Mouse (Mus musculus) liver, embryonic 14.5 days (tissue): Measurements from ENCODE around the gene Dcaf11. TPM values are rescaled to one million over a fixed set of nuclear protein-coding genes. Genes with fewer than 3 reads are reported as not detected.

Experiments used
- ATAC-seq: fragments of 200-750 bp; cut with Nextera tagmentation; 2 replicates; pipeline ENCODE4 v1.8.0; 2017; ENCODE audit warnings: moderate number of reproducible peaks, mild to moderate bottlenecking, moderate library complexity; ENCODE audit not compliant: insufficient read depth
- DNase-seq, 3 experiments: peaks; one replicate each; pipeline ENCODE4 v3.0.0-alpha.2; 2012 to 2013; ENCODE audit warnings: low read depth in 3 of 3, low spot score in 3 of 3
- H3K27ac ChIP-seq: fragments of 300-500 bp; sonication (generic); 2 replicates; pipeline ENCODE4 v1.5.1; 2014; ENCODE audit warnings: moderate library complexity, mild to moderate bottlenecking, control low read depth, inconsistent platforms
- H3K27me3 ChIP-seq: fragments of 300-500 bp; sonication (generic); 2 replicates; pipeline ENCODE4 v1.6.1; 2014; ENCODE audit warnings: mild to moderate bottlenecking, low read length, moderate library complexity; ENCODE audit not compliant: control insufficient read depth, insufficient read depth
- H3K36me3 ChIP-seq: fragments of 300-500 bp; sonication (generic); replicated peaks from 2 replicates; pipeline ENCODE4 v1.6.1; 2014; ENCODE audit warnings: low read depth; ENCODE audit not compliant: control insufficient read depth, insufficient read depth
- H3K4me1 ChIP-seq, 2 experiments: fragments of 200-500 bp in 1 of 2; fragments of 300-500 bp in 1 of 2; sonication (generic) in 1 of 2; replicated peaks; 2 replicates each; pipeline ENCODE4 v1.6.1; 2012 to 2014; ENCODE audit warnings: antibody characterized with exemption in 1 of 2, inconsistent platforms in 1 of 2, low read length in 1 of 2; ENCODE audit not compliant: control insufficient read depth in 2 of 2, insufficient read depth in 2 of 2
- H3K4me2 ChIP-seq: fragments of 300-500 bp; sonication (generic); 2 replicates; pipeline ENCODE4 v1.6.1; 2014; ENCODE audit warnings: low read depth, mild to moderate bottlenecking, control low read depth, moderate library complexity
- H3K4me3 ChIP-seq, 2 experiments: fragments of 200-500 bp in 1 of 2; fragments of 300-500 bp in 1 of 2; sonication (generic) in 1 of 2; 2 replicates each; pipeline ENCODE4 v1.5.1; 2012 to 2014; ENCODE audit warnings: low read depth in 2 of 2, low read length in 2 of 2, mild to moderate bottlenecking in 2 of 2, control low read depth in 1 of 2, inconsistent platforms in 1 of 2, moderate library complexity in 1 of 2; ENCODE audit not compliant: insufficient read depth in 1 of 2
- H3K9ac ChIP-seq: fragments of 300-500 bp; sonication (generic); replicated peaks from 2 replicates; pipeline ENCODE4 v1.6.1; 2014; ENCODE audit warnings: mild to moderate bottlenecking, control low read depth, moderate library complexity
- H3K9me3 ChIP-seq: fragments of 300-500 bp; sonication (generic); 2 replicates; pipeline ENCODE4 v1.6.1; 2016; ENCODE audit warnings: low read length, mixed read lengths; ENCODE audit not compliant: control insufficient read depth
- CTCF ChIP-seq: IDR thresholded peaks from 2 replicates; pipeline ENCODE4 v1.5.1; 2016; ENCODE audit warnings: antibody characterized with exemption, low read depth, control low read depth
- EP300 ChIP-seq: IDR thresholded peaks from 2 replicates; pipeline ENCODE4 v1.6.1; 2016; ENCODE audit warnings: antibody characterized with exemption, low read depth
- WGBS: fragments of 180-500 bp; shearing (Covaris S2); extraction: QIAGEN DNeasy Blood & Tissue Kit; methylation state at CpG from one replicate; pipeline ENCODE4 v1.1.7; 2014; ENCODE audit not compliant: insufficient replicate concordance; 5-methylcytosine and 5-hydroxymethylcytosine counted together
- polyA plus RNA-seq, 2 experiments: library from polyadenylated mRNA; depleted of rRNA in 1 of 2; stranded (reverse) in 1 of 2; unstranded in 1 of 2; fragments of >200 nt; fragmentation: Nextera tagmentation in 1 of 2; extraction: Ambion mirVana in 1 of 2; gene quantifications; 2 replicates each; pipeline versions ENCODE4 v1.2.1 to v1.2.3; 2012 to 2014

Dcaf11 gene
- polyA plus RNA-seq (2012; rRNA removed) = 25.4 and 30.9 TPM in 2 replicates
- 47.5 and 51.2 TPM in 2 replicates for polyA plus RNA-seq (2014; fragmentation: Nextera tagmentation; extraction: Ambion mirVana)

GRCm38 (mm10) chr14:55559799-55560201, at the start of gene Dcaf11:
Dcaf11 (plus strand) TSS chr14:55560006.
- DNase-seq = peak; percentile 86 to 89 (median 86)
- WGBS = under 1% methylated on average over 27 of the region's 27 CpGs

GRCm38 (mm10) chr14:55510125-55510731, 49.6 kb upstream of the Dcaf11 start, which contains the start of gene Cpne6:
Cpne6 (plus strand) TSS chr14:55510445.
- peaks cover 11% of the 10 kb centered on the region for H3K27me3 ChIP-seq
- no peak for TF ChIP-seq CTCF
- no peak for TF ChIP-seq EP300
- H3K4me3 ChIP-seq = no peak within 1 kb of the TSS
- no peaks in the 10 kb centered on the region for H3K9me3 ChIP-seq
- H3K27ac ChIP-seq = no peak within 1 kb of the TSS
- no peak for DNase-seq
- H3K4me1 ChIP-seq = peaks cover 5 to 10% of the 10 kb centered on the region in 2 experiments; a peak in 3 of 4 replicates
- H3K36me3 ChIP-seq = no peaks in the 10 kb centered on the region
- 60% methylated on average over 22 of the region's 22 CpGs for WGBS
- no peak for ATAC-seq
- no peak within 1 kb of the TSS for H3K4me2 ChIP-seq
- no peak within 1 kb of the TSS for H3K9ac ChIP-seq

More at GRCm38 (mm10) chr14:55559799-55560201, at the start of gene Dcaf11:
- H3K9ac ChIP-seq = peak within 1 kb of the TSS; percentile 98
- no peaks in the 10 kb centered on the region for H3K27me3 ChIP-seq
- H3K36me3 ChIP-seq = peaks cover 10% of the 10 kb centered on the region
- H3K4me3 ChIP-seq = peak within 1 kb of the TSS; percentile 83
- peak within 1 kb of the TSS; percentile 94 for H3K27ac ChIP-seq
- H3K9me3 ChIP-seq = no peaks in the 10 kb centered on the region
- H3K4me2 ChIP-seq = peak within 1 kb of the TSS; percentile 97
- ATAC-seq = peak; percentile 76
- H3K4me1 ChIP-seq = peaks cover 29 to 42% of the 10 kb centered on the region in 2 experiments
- TF ChIP-seq EP300 = peak; percentile 56
- peak; percentile 63 for TF ChIP-seq CTCF

- H3K27me3 ChIP-seq = peaks cover 11% of the 10 kb centered on the region
- ATAC-seq = no peak
These were observed 48.8 kb upstream of the Dcaf11 start for GRCm38 (mm10) chr14:55511037-55511436.

GRCm38 (mm10) chr14:55513927-55514326, 45.9 kb upstream of the Dcaf11 start:
- Histone ChIP-seq H3K27me3 (peaks cover 20% of the 10 kb centered on the region), H3K36me3 (no peaks in the 10 kb centered on the region), H3K27ac (no peak overlapping the region), H3K9me3 (no peaks in the 10 kb centered on the region), H3K4me2 (no peak overlapping the region), H3K4me3 (no peak overlapping the region), H3K9ac (no peak overlapping the region), H3K4me1 (peaks cover 5 to 10% of the 10 kb centered on the region in 2 experiments; a peak in 3 of 4 replicates)
- 24% methylated on average over 10 of the region's 10 CpGs for WGBS
- DNase-seq (no peak), ATAC-seq (peak; percentile 76)
- TF ChIP-seq EP300 (no peak), CTCF (no peak)

More at GRCm38 (mm10) chr14:55511037-55511436, 48.8 kb upstream of the Dcaf11 start:
- Histone ChIP-seq H3K4me2 (no peak overlapping the region), H3K9me3 (no peaks in the 10 kb centered on the region), H3K27ac (no peak overlapping the region), H3K36me3 (no peaks in the 10 kb centered on the region), H3K9ac (no peak overlapping the region), H3K4me3 (no peak overlapping the region), H3K4me1 (peaks cover 5 to 10% of the 10 kb centered on the region in 2 experiments; a peak in 3 of 4 replicates)
- TF ChIP-seq EP300 = no peak
- no peak for DNase-seq
- WGBS = 34% methylated on average over 7 of the region's 7 CpGs

GRCm38 (mm10) chr14:55515846-55516245, 44.0 kb upstream of the Dcaf11 start:
- no peak for ATAC-seq
- peaks cover 5 to 10% of the 10 kb centered on the region in 2 experiments; a peak in 3 of 4 replicates for H3K4me1 ChIP-seq
- H3K36me3 ChIP-seq = no peaks in the 10 kb centered on the region
- TF ChIP-seq EP300 (no peak), CTCF (no peak)
- WGBS = 90% methylated on average over 4 of the region's 4 CpGs
- H3K4me2 ChIP-seq = no peak overlapping the region
- H3K9me3 ChIP-seq = no peaks in the 10 kb centered on the region
- no peak overlapping the region for H3K4me3 ChIP-seq
- H3K27me3 ChIP-seq = peaks cover 38% of the 10 kb centered on the region
- H3K27ac ChIP-seq = no peak overlapping the region
- DNase-seq = no peak
- no peak overlapping the region for H3K9ac ChIP-seq
